Mouse (Mus musculus): ENCODE results near the gene Slc35a5.

Slc35a5 gene

GRCm38 (mm10) chr16:45158522-45159388, at the start of gene Slc35a5, which contains the start of gene Atg3:
Gene Slc35a5 (minus strand): TSS chr16:45158706.
Gene Atg3 (plus strand): TSS chr16:45158785.
- peak; percentile 92 to 93 for DNase-seq (ENCODE audit: low spot score in 2 of 2)

GRCm38 (mm10) chr16:45204859-45205670, 46.6 kb upstream of the Slc35a5 start:
- no peak for DNase-seq (ENCODE audit: low spot score in 2 of 2)

- no peak for DNase-seq (ENCODE audit: low spot score in 2 of 2)
Measured at GRCm38 (mm10) chr16:45204438-45204837, 45.9 kb upstream of the Slc35a5 start.

GRCm38 (mm10) chr16:45201395-45201794, 42.9 kb upstream of the Slc35a5 start:
- no peak for DNase-seq (ENCODE audit: low spot score in 2 of 2)

GRCm38 (mm10) chr16:45196816-45197215, 38.3 kb upstream of the Slc35a5 start:
- peak; percentile 73 to 81 for DNase-seq (ENCODE audit: low spot score in 2 of 2)

- DNase-seq (ENCODE audit: low spot score in 2 of 2), result peak; percentile 84 to 87
Measured at GRCm38 (mm10) chr16:45192613-45193012, 34.1 kb upstream of the Slc35a5 start.

GRCm38 (mm10) chr16:45181824-45182223, 23.3 kb upstream of the Slc35a5 start:
- DNase-seq (ENCODE audit: low spot score in 2 of 2), result no peak

GRCm38 (mm10) chr16:45178552-45178951, 20.0 kb upstream of the Slc35a5 start:
- no peak for DNase-seq (ENCODE audit: low spot score in 2 of 2)

GRCm38 (mm10) chr16:45159389-45159716, 847 bp upstream of the Slc35a5 start:
- no peak for DNase-seq (ENCODE audit: low spot score in 2 of 2)

- peak; percentile 64 to 65 for DNase-seq (ENCODE audit: low spot score in 2 of 2)
Measured at GRCm38 (mm10) chr16:45158136-45158521, 377 bp downstream of the Slc35a5 start.

- no peak for DNase-seq (ENCODE audit: low spot score in 2 of 2)
Measured at GRCm38 (mm10) chr16:45154741-45155250, 3.7 kb downstream of the Slc35a5 start.

- no peak for DNase-seq (ENCODE audit: low spot score in 2 of 2)
Measured at GRCm38 (mm10) chr16:45148488-45149082, 9.9 kb downstream of the Slc35a5 start.

- DNase-seq (ENCODE audit: low spot score in 2 of 2), result no peak
Measured at GRCm38 (mm10) chr16:45145119-45145518, 13.4 kb downstream of the Slc35a5 start.

- no peak for DNase-seq (ENCODE audit: low spot score in 2 of 2)
Measured at GRCm38 (mm10) chr16:45142565-45142964, 15.9 kb downstream of the Slc35a5 start.

GRCm38 (mm10) chr16:45141711-45142110, 16.8 kb downstream of the Slc35a5 start:
- DNase-seq (ENCODE audit: low spot score in 2 of 2), result no peak

GRCm38 (mm10) chr16:45127936-45128710, 30.4 kb downstream of the Slc35a5 start:
- peak; percentile 38 to 60 for DNase-seq (ENCODE audit: low spot score in 2 of 2)

- no peak for DNase-seq (ENCODE audit: low spot score in 2 of 2)
Measured at GRCm38 (mm10) chr16:45124230-45125203, 34.0 kb downstream of the Slc35a5 start.

GRCm38 (mm10) chr16:45122571-45122970, 35.9 kb downstream of the Slc35a5 start:
- peak; percentile 40 to 48 for DNase-seq (ENCODE audit: low spot score in 2 of 2)

GRCm38 (mm10) chr16:45120844-45121425, 37.6 kb downstream of the Slc35a5 start:
- DNase-seq (ENCODE audit: low spot score in 2 of 2), result no peak

- no peak for DNase-seq (ENCODE audit: low spot score in 2 of 2)
Measured at GRCm38 (mm10) chr16:45118760-45119159, 39.7 kb downstream of the Slc35a5 start.

Data from right cerebral cortex, adult 2 months (tissue).